Mouse (Mus musculus): Measurements from ENCODE around the gene Tnnc1. TPM values are rescaled to one million over a fixed set of nuclear protein-coding genes. Genes with fewer than 3 reads are reported as not detected.
A peak's percentile ranks its signal among the peaks of the same experiment; 100 is the strongest.

The Tnnc1 gene
- polyA plus RNA-seq (2021), result 8.1 TPM

DNA sequence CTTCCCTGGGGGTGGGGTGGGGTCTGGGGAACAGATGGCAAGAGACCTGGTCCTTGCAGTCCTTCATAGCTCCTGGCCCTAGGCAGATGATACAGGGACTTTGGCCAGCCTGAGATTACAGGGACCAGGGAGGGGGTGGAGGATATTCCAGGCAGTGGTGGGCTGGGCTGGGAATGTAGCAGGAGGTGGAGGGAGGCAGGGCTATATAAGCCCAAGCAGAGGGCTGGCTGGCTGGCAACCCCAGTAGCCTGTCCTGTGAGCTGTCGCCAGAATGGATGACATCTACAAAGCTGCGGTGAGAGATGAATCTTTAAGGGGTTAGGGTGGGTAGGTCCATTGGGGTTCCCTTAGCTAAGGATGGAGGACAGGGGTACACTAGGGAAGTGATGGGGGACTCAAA, at the start of gene Tnnc1:
Tnnc1 (plus strand) TSS at position 229 of the 400 bp plus-strand sequence.
- ChIA-PET CTCF (interaction anchor here (0.7 to 1.4 kb wide), 5 partner anchors 8 to 19 kb away, joined by 3 to 4 read pairs (median 4); partner anchors contain the start of gene Nisch), POLR2A (interaction anchor here (0.9 kb wide), 1 partner anchor 42 kb away, joined by 3 read pairs; no protein-coding TSS in a partner anchor)
- no peaks in the 10 kb centered on the region for H3K27me3 ChIP-seq
- TF ChIP-seq CTCF (IDR thresholded peaks at IDR 0.05), result no peak
- in situ Hi-C loops (cut with MboI; ENCODE audit: low pct_unique_long_range_greater_than_20kb), result no loop called here
- ATAC-seq (no peak), DNase-seq (ENCODE audit: low read depth, low spot score) (no peak)

DNA sequence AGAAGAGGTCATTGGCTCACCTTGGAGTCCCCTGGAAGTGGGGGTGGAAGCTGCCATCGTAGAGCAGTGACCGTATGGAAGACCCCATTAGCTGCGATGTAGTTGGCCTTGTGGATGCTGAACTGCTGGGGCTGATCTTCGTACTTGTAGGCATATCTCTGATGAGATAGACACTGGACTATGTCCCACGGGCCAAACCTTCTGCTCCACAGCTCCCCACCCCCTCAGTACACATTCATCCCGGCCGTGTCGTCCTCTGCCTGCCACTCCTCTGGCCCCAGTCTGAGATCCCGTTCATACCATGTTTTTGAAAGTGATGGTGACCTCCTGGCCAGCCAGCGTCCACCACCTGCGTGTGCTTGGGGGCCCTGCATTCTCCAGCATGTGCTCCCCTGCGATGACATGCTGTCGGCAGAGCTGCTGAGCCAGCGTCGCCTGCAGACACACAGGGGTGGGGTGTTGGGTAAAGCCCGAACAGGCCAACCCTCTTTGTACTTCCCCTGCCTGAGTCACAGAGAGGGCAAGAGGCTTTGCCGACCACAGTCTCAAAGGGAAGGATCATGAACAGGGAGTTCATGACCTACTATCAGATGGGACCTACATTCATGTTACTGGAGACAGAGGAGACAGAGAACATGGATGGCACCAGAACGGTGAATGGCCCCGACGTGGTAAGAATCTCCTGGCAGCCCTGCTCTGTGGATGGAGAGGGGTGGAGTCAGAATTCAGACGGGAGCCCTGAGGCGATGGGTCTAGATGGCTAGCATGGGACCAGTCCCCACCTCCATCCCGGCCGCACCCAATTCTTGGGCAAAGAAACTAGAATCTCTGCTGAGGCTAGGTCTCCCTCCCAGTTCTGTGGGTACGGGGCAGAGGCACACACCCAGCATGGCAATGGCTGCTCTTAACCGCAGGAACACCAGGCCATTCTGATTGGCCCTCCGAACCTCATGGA, 47.6 kb upstream of the Tnnc1 start:
- ChIA-PET POLR2A (no interaction called here), CTCF (interaction anchor here (1.6 kb wide), 1 partner anchor 11 kb away, joined by 6 read pairs; no protein-coding TSS in a partner anchor)
- no peaks in the 10 kb centered on the region for H3K27me3 ChIP-seq
- in situ Hi-C loops (cut with MboI; ENCODE audit: low pct_unique_long_range_greater_than_20kb), result no loop called here
- TF ChIP-seq CTCF (IDR thresholded peaks at IDR 0.05), result no peak
- no peak for DNase-seq (ENCODE audit: low read depth, low spot score)
- no peak for ATAC-seq

DNA sequence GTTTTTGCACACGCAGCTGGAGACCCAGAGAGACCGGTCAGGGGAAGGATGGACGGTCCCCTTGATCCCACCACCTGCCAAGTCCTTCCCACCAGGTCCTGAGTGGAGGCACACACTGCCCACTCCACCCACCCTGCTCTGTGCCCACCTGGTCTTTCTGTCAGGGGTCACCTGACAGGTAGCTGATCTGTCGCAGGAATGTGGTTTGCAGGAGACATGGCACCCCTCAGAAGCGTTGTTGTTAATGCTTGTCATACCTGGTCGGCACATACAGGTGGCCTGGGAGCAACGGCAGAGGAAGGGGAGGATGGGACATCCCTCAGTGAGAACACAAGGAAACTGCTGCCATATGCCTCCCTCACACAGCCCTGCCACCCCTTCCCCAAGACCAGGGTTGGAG, 46.9 kb upstream of the Tnnc1 start:
- DNase-seq (ENCODE audit: low read depth, low spot score), result no peak
- TF ChIP-seq CTCF (IDR thresholded peaks at IDR 0.05), result no peak
- ChIA-PET POLR2A (no interaction called here), CTCF (no interaction called here)
- no peak for ATAC-seq
- no peaks in the 10 kb centered on the region for H3K27me3 ChIP-seq
- in situ Hi-C loops (cut with MboI; ENCODE audit: low pct_unique_long_range_greater_than_20kb), result no loop called here

DNA sequence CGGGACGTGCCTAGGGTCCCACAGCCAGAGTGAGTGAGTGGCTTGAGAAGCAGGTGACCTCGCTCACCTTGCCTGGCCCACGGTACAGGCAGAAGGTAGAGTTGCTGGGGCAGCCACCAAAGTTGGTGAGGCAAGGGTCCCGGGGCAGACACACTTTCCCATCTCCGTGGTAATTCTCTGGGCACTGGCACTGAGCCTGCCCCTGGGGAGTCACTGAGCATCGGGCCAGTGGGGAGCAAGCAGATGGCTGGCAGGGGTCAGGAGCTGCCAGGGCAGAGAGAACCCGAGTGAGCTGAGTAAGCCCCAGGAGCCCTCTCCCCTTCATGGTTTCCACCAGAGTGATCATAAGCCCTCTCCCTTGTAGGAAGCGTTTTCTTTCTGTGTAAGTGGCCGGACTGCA, 46.5 kb upstream of the Tnnc1 start:
- CTCF ChIA-PET, result no interaction called here
- DNase-seq (ENCODE audit: low read depth, low spot score), result no peak
- no peaks in the 10 kb centered on the region for H3K27me3 ChIP-seq
- ATAC-seq, result no peak
- in situ Hi-C loops (cut with MboI; ENCODE audit: low pct_unique_long_range_greater_than_20kb), result no loop called here
- POLR2A ChIA-PET, result no interaction called here
- no peak for TF ChIP-seq CTCF (IDR thresholded peaks at IDR 0.05)

- ATAC-seq, result no peak
- TF ChIP-seq CTCF (IDR thresholded peaks at IDR 0.05), result no peak
- DNase-seq (ENCODE audit: low read depth, low spot score), result no peak
- in situ Hi-C loops (cut with MboI; ENCODE audit: low pct_unique_long_range_greater_than_20kb), result no loop called here
- no peaks in the 10 kb centered on the region for H3K27me3 ChIP-seq
- ChIA-PET CTCF (interaction anchor here (1.2 kb wide), 1 partner anchor 12 kb away, joined by 4 read pairs; no protein-coding TSS in a partner anchor), POLR2A (interaction anchor here (0.9 kb wide), 1 partner anchor 37 kb away, joined by 3 read pairs; no protein-coding TSS in a partner anchor)
Observed at GRCm38 (mm10) chr14:31164067-31164466, 44.0 kb upstream of the Tnnc1 start.

- POLR2A ChIA-PET, result interaction anchor here (1.1 kb wide), 1 partner anchor 37 kb away, joined by 5 read pairs; the partner anchor contains the start of gene Smim4
- in situ Hi-C loops (cut with MboI; ENCODE audit: low pct_unique_long_range_greater_than_20kb), result no loop called here
- H3K27me3 ChIP-seq, result no peaks in the 10 kb centered on the region
- DNase-seq (ENCODE audit: low read depth, low spot score), result no peak
- TF ChIP-seq CTCF (IDR thresholded peaks at IDR 0.05), result no peak
- ATAC-seq, result no peak
- CTCF ChIA-PET, result interaction anchor here (1.4 to 2.2 kb wide), 3 partner anchors 10 to 40 kb away, joined by 3 to 7 read pairs (median 6); no protein-coding TSS in a partner anchor
Observed at GRCm38 (mm10) chr14:31165010-31165409, 43.1 kb upstream of the Tnnc1 start.

- in situ Hi-C loops (cut with MboI; ENCODE audit: low pct_unique_long_range_greater_than_20kb), result no loop called here
- no peak for TF ChIP-seq CTCF (IDR thresholded peaks at IDR 0.05)
- DNase-seq (ENCODE audit: low read depth, low spot score) (no peak), ATAC-seq (peak; percentile 55)
- CTCF ChIA-PET, result interaction anchor here (1.4 to 2.2 kb wide), 3 partner anchors 9 to 40 kb away, joined by 3 to 7 read pairs (median 6); no protein-coding TSS in a partner anchor
- H3K27me3 ChIP-seq, result no peaks in the 10 kb centered on the region
- POLR2A ChIA-PET, result interaction anchor here (0.7 to 1.3 kb wide), 3 partner anchors 37 to 41 kb away, joined by 3 to 6 read pairs (median 5); partner anchors contain the start of gene Smim4
Observed at GRCm38 (mm10) chr14:31165458-31165857, 42.7 kb upstream of the Tnnc1 start.

- no peak for TF ChIP-seq CTCF (IDR thresholded peaks at IDR 0.05)
- no peaks in the 10 kb centered on the region for H3K27me3 ChIP-seq
- in situ Hi-C loops (cut with MboI; ENCODE audit: low pct_unique_long_range_greater_than_20kb), result no loop called here
- ATAC-seq, result peak; percentile 58
- DNase-seq (ENCODE audit: low read depth, low spot score), result peak; percentile 53
- POLR2A ChIA-PET, result interaction anchor here (0.7 to 2.2 kb wide), 4 partner anchors 16 to 40 kb away, joined by 3 to 8 read pairs (median 6); partner anchors contain the start of gene Smim4
- CTCF ChIA-PET, result interaction anchor here (0.9 to 2.2 kb wide), 5 partner anchors 9 to 39 kb away, joined by 3 to 7 read pairs (median 4); no protein-coding TSS in a partner anchor
Observed at GRCm38 (mm10) chr14:31165991-31166630, 42.0 kb upstream of the Tnnc1 start.

GRCm38 (mm10) chr14:31166827-31167226, 41.3 kb upstream of the Tnnc1 start:
- H3K27me3 ChIP-seq, result no peaks in the 10 kb centered on the region
- no peak for DNase-seq (ENCODE audit: low read depth, low spot score)
- in situ Hi-C loops (cut with MboI; ENCODE audit: low pct_unique_long_range_greater_than_20kb), result no loop called here
- ChIA-PET CTCF (interaction anchor here (0.9 to 2.2 kb wide), 5 partner anchors 12 to 30 kb away, joined by 4 to 7 read pairs (median 4); no protein-coding TSS in a partner anchor), POLR2A (interaction anchor here (1.1 to 2.2 kb wide), 2 partner anchors 16 to 37 kb away, joined by 3 to 8 read pairs; no protein-coding TSS in a partner anchor)
- no peak for ATAC-seq
- TF ChIP-seq CTCF (IDR thresholded peaks at IDR 0.05), result no peak

- ChIA-PET POLR2A (interaction anchor here (0.9 kb wide), 1 partner anchor 37 kb away, joined by 3 read pairs; no protein-coding TSS in a partner anchor), CTCF (interaction anchor here (1.2 to 2.0 kb wide), 2 partner anchors 11 to 13 kb away, joined by 3 to 6 read pairs; no protein-coding TSS in a partner anchor)
- no peak for DNase-seq (ENCODE audit: low read depth, low spot score)
- no peaks in the 10 kb centered on the region for H3K27me3 ChIP-seq
- in situ Hi-C loops (cut with MboI; ENCODE audit: low pct_unique_long_range_greater_than_20kb), result no loop called here
- TF ChIP-seq CTCF (IDR thresholded peaks at IDR 0.05), result no peak
- ATAC-seq, result no peak
Observed at GRCm38 (mm10) chr14:31168425-31168824, 39.7 kb upstream of the Tnnc1 start, which contains the start of gene Stab1. TSS of gene Stab1 (minus strand) at chr14:31168641.
